In the genomic region with DNA sequence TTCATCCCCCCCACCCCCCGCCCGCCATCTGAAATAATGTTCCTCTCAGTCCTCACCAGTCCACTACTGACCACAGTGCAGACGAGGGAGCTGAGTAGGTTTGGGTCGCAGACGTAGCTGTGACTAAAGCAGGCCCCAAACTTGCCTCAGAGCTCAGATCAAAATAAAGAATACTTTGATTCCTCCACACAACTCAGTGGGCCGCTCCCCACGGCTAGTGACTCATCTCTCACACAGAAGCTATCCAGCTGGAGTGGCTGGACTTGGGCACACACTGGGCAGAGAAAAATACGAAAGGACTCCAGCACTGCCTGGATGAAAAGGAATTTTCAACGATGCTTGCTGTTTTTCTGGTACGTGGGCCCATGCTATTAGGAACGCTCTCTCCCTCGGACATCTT, we compare ENCODE assay signal across 10 mouse cellular contexts. TPM values are rescaled to one million over a fixed set of nuclear protein-coding genes. Genes with fewer than 3 reads are reported as not detected.
DNase-seq lines count a peak whose midpoint lies in the region; ATAC-seq and TF ChIP-seq lines count a peak whose summit lies in the region.
"Had no signal": no experiment of that assay in that cellular context is flagged by ENCODE, and none has a peak within 500 bp of the region (broad histone marks: within the 10 kb centered on the region; RNA-seq: fewer than 3 reads in every experiment).

No protein-coding gene starts in this region.

- no peak overlapping the region; the same call in 1 of the 2 replicates for H3K4me2 ChIP-seq in forebrain, embryonic 13.5 days
- H3K4me2 ChIP-seq in midbrain, embryonic 15.5 days = no peak overlapping the region
- H3K4me2 ChIP-seq: liver, embryonic 15.5 days had no signal

- DNase-seq in layer of hippocampus, adult 2 months (ENCODE audit: low spot score in 2 of 2) = no peak
- no peak for DNase-seq in layer of hippocampus, postnatal 36 days
- DNase-seq in Muller cell, postnatal 12 days (ENCODE audit: inconsistent ontology term) = peak; percentile 88
- DNase-seq in embryo, embryonic 11 days = no peak
- no peak for DNase-seq in thymus, postnatal 4 days
- no peak for DNase-seq in adrenal gland, adult 18-20 months (ENCODE audit: low spot score in 2 of 2)
- DNase-seq: thymus, adult 2 months had no signal

- no peaks in the 10 kb centered on the region for H3K9me3 ChIP-seq in forebrain, embryonic 13.5 days (replicated peaks)
- H3K9me3 ChIP-seq in midbrain, embryonic 15.5 days = no peaks in the 10 kb centered on the region
- H3K9me3 ChIP-seq: liver, embryonic 15.5 days had no signal

- no peak overlapping the region for H3K9ac ChIP-seq in forebrain, embryonic 13.5 days
- H3K9ac ChIP-seq in midbrain, embryonic 15.5 days = no peak overlapping the region
- H3K9ac ChIP-seq: liver, embryonic 15.5 days had no signal

- no peak for TF ChIP-seq CTCF in layer of hippocampus, adult 2 months (conservative IDR thresholded peaks at IDR 0.05)

- peaks cover 49% of the 10 kb centered on the region for H3K4me1 ChIP-seq in forebrain, embryonic 13.5 days
- peaks cover 45% of the 10 kb centered on the region for H3K4me1 ChIP-seq in midbrain, embryonic 15.5 days

- H3K27me3 ChIP-seq in forebrain, embryonic 13.5 days = no peaks in the 10 kb centered on the region
- no peaks in the 10 kb centered on the region for H3K27me3 ChIP-seq in midbrain, embryonic 15.5 days (replicated peaks)
- H3K27me3 ChIP-seq: liver, embryonic 15.5 days had no signal

- peak overlapping the region; percentile 77 for H3K27ac ChIP-seq in layer of hippocampus, adult 2 months
- peak overlapping the region; percentile 85 for H3K27ac ChIP-seq in forebrain, embryonic 13.5 days
- H3K27ac ChIP-seq in midbrain, embryonic 15.5 days = peak overlapping the region; percentile 69

- no peak for ATAC-seq in forebrain, embryonic 13.5 days
- ATAC-seq in midbrain, embryonic 15.5 days (replicated peaks) = no peak

- 66% methylated on average over 12 of the region's 12 CpGs for WGBS in forebrain, embryonic 13.5 days
- WGBS in midbrain, embryonic 15.5 days = 62% methylated on average over 12 of the region's 12 CpGs

- no peak overlapping the region for H3K4me3 ChIP-seq in layer of hippocampus, adult 2 months
- H3K4me3 ChIP-seq in forebrain, embryonic 13.5 days = no peak overlapping the region
- no peak overlapping the region for H3K4me3 ChIP-seq in midbrain, embryonic 15.5 days
- H3K4me3 ChIP-seq: liver, embryonic 15.5 days had no signal

- peaks cover 40% of the 10 kb centered on the region for H3K36me3 ChIP-seq in forebrain, embryonic 13.5 days (ENCODE audit: poor library complexity, severe bottlenecking)
- peaks cover 20% of the 10 kb centered on the region for H3K36me3 ChIP-seq in midbrain, embryonic 15.5 days (replicated peaks)

RNA-seq across cellular contexts. Expression of a gene that starts 10.8 kb away (rescaled TPM):
- total RNA-seq in layer of hippocampus, adult 2 months (2021) = 10 to 100 TPM; 52.5 to 56.7 TPM
- total RNA-seq in layer of hippocampus, postnatal 36 days (2021) = 10 to 100 TPM; 51.0 to 54.4 TPM
- 36.2 and 43.0 TPM in 2 replicates for polyA plus RNA-seq in forebrain, embryonic 13.5 days (2015; fragmentation: Nextera tagmentation; extraction: Ambion mirVana)
- 47.2 and 51.1 TPM in 2 replicates for polyA plus RNA-seq in midbrain, embryonic 15.5 days (2015; fragmentation: Nextera tagmentation; extraction: Ambion mirVana)
- 10 to 100 TPM; 29.2 to 33.6 TPM for total RNA-seq in adrenal gland, adult 18-20 months (2021)

RNA-seq across cellular contexts. Expression of a gene that starts 22.4 kb away (rescaled TPM):
- total RNA-seq in layer of hippocampus, adult 2 months (2021) = 10 to 100 TPM; 44.6 to 47.4 TPM
- 10 to 100 TPM; 52.4 to 54.9 TPM for total RNA-seq in layer of hippocampus, postnatal 36 days (2021)
- 156 and 175 TPM in 2 replicates for polyA plus RNA-seq in forebrain, embryonic 13.5 days (2015; fragmentation: Nextera tagmentation; extraction: Ambion mirVana)
- polyA plus RNA-seq in midbrain, embryonic 15.5 days (2015; fragmentation: Nextera tagmentation; extraction: Ambion mirVana) = 70.6 and 76.7 TPM in 2 replicates
- 10 to 100 TPM; 56.6 to 83.6 TPM for total RNA-seq in adrenal gland, adult 18-20 months (2021)
